Mouse (Mus musculus) gastrocnemius, postnatal 36 days (tissue): Measurements from ENCODE around the gene Dzip1. TPM values are rescaled to one million over a fixed set of nuclear protein-coding genes. Genes with fewer than 3 reads are reported as not detected.

Experiments
- DNase-seq, 2 experiments: peaks; one replicate each; pipeline ENCODE4 v3.0.0; 2022
- intact Hi-C: fragments of 180-260 bp; cut with DNase I; formaldehyde crosslinking; loops from one replicate; pipeline ENCODE4 v1.15.1; 2025
- total RNA-seq, 2 experiments: library from RNA; stranded (reverse); gene quantifications; 2 replicates each; pipeline ENCODE4 v1.2.3; 2021

Dzip1 gene
- total RNA-seq, 2 experiments from 2014 or later, result 1.5 to 1.6 TPM

DNA sequence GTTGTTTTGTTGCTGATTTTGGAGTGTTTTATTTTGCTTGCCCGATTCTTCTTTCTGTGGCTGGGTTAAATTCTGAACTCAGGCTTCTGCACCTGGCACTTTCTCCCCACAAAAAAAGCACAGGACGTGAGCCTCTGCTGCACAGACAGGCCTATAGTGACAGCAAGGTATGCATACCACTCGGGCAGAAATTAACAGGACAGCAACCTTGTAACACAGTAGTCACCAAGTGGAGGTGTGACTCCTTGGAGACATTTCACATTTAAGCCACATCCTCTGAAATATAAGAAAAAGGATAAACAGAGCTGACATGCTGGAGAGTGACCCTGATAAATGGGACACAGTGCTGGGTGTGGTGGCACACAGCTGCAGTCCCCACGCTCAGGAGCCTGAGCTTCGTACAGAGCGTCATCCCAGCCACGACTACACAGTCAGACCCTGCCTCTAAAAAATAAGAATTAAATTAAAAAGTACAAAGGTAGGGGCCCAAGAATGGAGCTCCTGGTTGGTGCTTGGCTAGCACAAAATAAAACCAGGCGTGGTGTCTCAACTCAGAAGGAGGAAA lies 86.6 kb downstream of the Dzip1 start:
- intact Hi-C loops, result no loop called here
- DNase-seq, result no peak

DNA sequence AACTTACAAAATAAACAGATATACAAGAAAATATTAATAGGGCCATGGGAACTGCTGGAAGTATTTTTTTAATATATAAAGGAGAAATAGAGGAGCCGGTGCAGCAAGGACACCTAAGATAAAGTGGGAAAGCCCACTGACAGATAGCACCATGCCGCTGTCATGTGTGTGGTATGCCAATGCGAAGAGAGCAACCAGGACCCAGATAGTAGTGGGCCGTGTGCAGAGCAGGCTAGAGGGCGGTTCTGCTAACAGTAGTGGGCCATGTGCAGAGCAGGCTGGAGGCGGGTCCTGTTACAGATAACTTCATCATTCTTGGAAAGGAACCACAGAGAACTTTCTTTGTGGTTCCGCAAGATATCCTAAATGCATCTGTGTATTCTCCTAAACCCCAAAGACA lies 88.5 kb downstream of the Dzip1 start:
- intact Hi-C loops, result no loop called here
- DNase-seq, result no peak

DNA sequence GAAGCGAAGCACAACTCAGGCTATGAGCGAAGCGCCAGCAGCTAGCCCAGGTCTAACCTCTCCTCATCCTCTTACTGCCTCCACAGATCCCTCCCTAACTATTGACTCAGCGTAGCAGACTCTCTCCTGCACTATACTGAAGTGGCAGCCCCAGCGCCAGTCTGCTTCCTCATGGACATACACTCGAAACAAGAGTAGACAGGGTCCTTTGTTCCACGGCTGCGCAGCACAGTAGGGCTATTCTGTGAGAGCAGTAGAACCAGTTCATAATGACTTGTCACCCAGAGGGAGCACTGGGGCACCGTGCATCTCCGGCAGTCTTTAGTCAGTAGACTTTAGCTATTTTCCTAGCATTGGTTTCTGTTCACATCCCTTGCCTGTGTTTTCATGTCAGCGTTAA lies 89.1 kb downstream of the Dzip1 start:
- no peak for DNase-seq
- intact Hi-C loops, result no loop called here

DNA sequence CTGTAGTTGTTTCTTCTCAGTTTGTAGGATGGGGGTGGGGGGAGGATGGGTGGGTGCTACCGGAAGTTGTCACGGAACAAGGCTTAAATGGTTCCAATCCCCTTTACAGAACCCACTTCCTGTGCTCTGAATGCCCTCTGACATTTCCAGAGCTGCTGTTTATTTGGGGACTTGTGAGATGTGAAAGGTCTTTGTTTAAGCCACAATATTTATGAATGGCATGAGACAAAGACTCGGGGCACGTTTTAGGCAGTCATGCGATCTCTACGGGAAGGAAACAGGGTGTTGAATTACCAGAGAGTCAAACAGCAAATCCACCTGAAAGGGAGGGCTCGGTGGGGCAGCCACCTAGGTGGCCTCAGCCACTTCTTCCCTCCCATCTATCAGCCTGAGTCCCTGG lies 90.9 kb downstream of the Dzip1 start:
- intact Hi-C loops, result no loop called here
- DNase-seq, result no peak

DNA sequence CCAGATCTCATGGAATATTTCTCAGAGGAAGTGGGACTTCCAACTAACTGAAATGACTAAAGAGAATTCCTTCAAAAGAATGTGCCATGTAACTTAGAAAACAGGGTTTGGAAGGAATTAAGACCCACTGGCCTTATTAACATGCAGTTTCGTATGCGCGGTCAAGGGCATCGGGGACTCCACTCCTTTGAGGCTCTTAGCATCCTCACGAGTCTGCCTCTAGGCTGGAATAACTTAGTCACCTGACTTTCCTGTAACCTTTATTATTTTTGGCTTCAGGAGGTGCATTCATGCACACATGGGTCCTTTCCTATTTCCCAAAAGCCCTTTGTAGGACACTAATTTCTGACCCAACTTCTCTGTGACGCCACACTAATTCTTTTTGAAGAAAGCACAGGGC lies 92.0 kb downstream of the Dzip1 start:
- DNase-seq, result no peak
- intact Hi-C loops, result no loop called here

DNA sequence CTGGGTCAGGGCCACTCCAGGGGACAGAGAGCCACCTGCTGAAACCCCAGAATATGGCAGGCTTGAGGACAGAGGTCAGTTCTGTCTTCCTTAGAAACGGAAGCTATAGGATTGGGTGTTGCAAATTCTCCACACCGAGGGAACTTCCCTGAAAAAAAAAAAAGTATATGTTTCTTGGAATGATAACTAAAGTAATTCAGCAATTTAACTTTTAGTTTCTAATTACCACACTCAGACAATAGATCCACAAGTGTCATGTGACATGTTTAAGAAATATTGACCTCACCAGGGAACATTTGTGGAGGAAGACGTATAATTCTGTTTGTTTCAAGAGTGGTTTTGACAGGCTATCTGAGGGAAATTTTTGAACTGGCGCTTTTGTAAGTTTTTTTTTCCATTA lies 93.7 kb downstream of the Dzip1 start:
- no peak for DNase-seq

DNA sequence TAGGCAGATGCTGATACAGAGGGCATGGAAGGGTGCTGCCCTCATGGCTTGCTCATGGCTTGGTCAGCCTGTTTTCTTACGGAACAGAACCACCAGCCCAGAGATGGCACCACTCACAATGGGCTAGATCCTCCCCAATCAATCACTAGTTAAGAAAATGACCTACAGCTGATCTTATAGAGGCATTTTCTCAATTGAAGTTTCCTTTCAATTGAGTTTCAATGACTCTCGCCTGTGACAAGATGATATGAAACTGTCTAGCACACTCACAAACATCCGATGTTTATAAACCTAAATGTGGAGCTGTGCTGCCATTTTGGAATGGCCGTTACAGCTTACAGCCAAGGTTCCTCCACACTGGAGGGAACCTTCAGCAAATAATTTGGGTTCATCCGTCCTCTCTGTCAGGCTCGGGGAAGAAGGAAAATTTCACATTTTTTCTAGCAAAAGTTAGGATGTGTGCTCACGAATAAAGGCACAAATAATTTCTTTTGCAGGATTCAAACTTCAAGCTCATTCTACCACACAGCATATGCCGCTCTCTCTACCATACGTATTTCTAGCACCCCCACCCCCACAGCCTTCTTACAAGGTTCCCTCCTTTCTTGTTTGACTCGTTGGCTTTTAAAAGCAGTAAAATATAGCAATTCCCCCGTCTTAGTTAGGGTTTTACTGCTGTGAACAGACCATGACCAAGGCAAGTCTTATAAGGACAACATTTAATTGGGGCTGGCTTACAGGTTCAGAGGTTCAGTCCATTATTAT lies 95.7 kb downstream of the Dzip1 start:
- intact Hi-C loops, result no loop called here
- DNase-seq, result no peak

More for the DNA sequence above, 93.7 kb downstream of the Dzip1 start:
- intact Hi-C loops, result no loop called here

DNA sequence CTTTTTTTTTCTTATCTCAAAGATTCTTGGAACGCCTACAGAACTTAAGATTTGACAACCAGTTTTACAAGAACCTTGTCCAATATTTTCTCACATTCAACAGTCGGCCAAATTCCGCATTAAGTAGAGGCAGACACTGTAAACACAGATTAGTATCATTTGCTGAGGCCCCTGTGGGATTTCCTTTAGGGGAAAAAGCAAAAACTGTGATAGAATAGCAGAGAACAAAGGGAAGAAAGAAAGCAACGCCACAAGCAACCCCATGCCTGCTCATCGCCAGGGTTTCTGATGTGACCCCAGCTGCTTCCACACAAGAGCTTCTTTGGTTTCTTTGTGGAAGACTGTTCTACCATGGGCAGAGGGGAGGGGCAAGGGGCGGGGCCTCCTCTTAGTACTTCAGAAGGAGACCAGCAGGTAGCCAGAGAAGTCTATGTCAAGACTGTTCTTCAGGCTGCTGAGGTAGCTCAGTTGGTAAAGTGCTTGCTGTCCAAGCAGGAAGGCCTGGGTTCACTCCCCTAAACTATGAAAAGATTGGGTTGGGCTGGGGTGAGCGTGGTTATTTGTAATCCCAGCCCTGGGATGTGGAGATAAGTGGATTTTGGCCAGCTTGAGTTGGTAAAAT lies 97.9 kb downstream of the Dzip1 start:
- intact Hi-C loops, result no loop called here
- no peak for DNase-seq

DNA sequence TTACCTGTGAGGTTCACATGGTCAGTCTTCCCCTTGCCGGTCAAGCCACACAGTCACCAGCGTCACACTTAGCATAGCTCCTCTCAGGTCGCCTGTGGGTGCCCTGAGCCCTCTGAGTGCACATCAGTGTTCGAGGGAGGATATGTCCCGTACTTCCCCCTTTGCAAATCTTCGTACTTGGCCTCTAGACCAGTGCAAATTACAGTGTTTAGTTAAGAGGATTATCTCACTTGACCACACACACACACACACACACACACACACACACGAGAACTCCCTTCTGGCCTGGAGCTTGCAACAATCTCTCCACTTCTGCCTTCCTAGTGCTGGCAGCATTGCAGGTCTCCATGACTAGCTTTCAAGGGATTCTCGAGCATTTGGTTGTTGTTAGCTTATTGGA lies 98.9 kb downstream of the Dzip1 start:
- intact Hi-C loops, result no loop called here
- no peak for DNase-seq

Other genes starting within 250 kb of the Dzip1 start
- gene Abcc4, start 219.2 kb downstream of the Dzip1 start, total RNA-seq, result 10 to 100 TPM; 10.7 to 11.6 TPM
- gene Cldn10, start 137.6 kb downstream of the Dzip1 start, total RNA-seq, result not detected
- gene Dnajc3, start 12.5 kb upstream of the Dzip1 start, total RNA-seq, result 10 to 100 TPM; 16.0 to 19.3 TPM
- 1 to 10 TPM; 6.2 to 6.9 TPM for gene Uggt2, start 174.0 kb upstream of the Dzip1 start, total RNA-seq
- gene Hs6st3, start 212.9 kb upstream of the Dzip1 start, total RNA-seq, result not detected